Mouse (Mus musculus): ENCODE results near the gene Tceal8. TPM values are rescaled to one million over a fixed set of nuclear protein-coding genes. Genes with fewer than 3 reads are reported as not detected.
A peak's percentile ranks its signal among the peaks of the same experiment; 100 is the strongest.
"Not testable (repeated sequence)": the region's sequence is repeated elsewhere in the genome, so short reads cannot be mapped to it uniquely, and the experiment has no call there.

The Tceal8 gene
- polyA plus RNA-seq (2014; fragmentation: Nextera tagmentation; extraction: Ambion mirVana): 216 and 224 TPM in 2 replicates

DNA sequence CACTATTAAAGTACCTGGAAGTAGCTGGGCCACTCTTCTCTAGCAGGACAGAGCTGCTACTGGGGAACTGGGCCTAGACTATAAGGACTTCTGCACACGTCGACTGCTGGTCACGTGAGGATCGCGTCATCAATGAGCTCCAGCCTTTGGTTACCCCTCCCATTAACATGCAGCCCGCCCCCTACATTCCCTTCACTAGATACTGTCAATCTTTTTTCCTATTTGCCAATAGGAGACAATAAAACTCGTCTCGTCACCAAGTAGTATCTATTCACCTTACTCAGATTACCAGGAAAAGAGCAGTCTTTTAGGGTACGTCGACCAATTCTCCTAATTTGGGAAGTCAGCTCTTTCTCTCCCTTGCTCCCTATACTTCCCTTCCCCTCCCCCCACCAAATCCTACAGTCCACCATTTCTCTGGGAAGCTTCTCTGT is at the start of gene Tceal8:
Gene Tceal8 (minus strand): TSS at position 225 of the 434 bp plus-strand sequence.
- peaks cover 7% of the 10 kb centered on the region for H3K27me3 ChIP-seq (replicated peaks; ENCODE audit: control insufficient read depth, insufficient read depth, low read length)
- peak; percentile 97 for DNase-seq (ENCODE audit: low spot score)
- H3K4me3 ChIP-seq (ENCODE audit: low read depth, low read length): peak within 1 kb of the TSS; percentile 55
- ATAC-seq (ENCODE audit: low read depth): peak; percentile 96
- H3K36me3 ChIP-seq (ENCODE audit: control insufficient read depth, insufficient read depth, low read length): 0 out of 2 replicates have a peak, but pooled peaks cover 4% of the 10 kb centered on the region
- H3K9me3 ChIP-seq (ENCODE audit: control insufficient read depth, low read length): no peaks in the 10 kb centered on the region
- H3K9ac ChIP-seq (ENCODE audit: low read depth, low read length): peak within 1 kb of the TSS; percentile 77
- peak within 1 kb of the TSS; percentile 55 for H3K4me2 ChIP-seq (ENCODE audit: low read depth, low read length)
- H3K4me1 ChIP-seq (ENCODE audit: control insufficient read depth, insufficient read depth, low read length): no peaks in the 10 kb centered on the region
- 12% methylated on average over 10 of the region's 10 CpGs for WGBS
- H3K27ac ChIP-seq (replicated peaks; ENCODE audit: low read depth, low read length): peak within 1 kb of the TSS; percentile 91

DNA sequence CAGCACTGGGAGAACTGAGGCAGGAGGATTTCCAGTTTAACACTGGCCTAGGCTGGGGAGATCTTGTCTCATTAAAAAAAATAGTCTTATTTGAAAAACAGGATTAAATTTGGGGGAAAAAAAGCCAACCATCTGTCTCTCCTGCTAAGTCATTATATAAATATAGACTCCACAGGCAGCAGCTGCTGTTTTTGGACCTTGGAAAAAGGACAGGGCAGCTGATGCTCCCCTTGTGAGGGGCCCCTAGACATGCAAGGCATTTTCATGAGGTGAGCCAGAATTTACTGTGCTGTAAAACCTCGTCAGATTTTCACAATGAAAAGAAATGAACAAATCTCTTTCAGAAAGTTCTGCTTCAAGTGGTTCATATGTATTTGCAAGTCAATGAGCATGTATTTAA is 44.2 kb upstream of the Tceal8 start:
- 52% methylated on average over 1 of the region's 1 CpGs for WGBS
- peak; percentile 46 for DNase-seq (ENCODE audit: low spot score)

DNA sequence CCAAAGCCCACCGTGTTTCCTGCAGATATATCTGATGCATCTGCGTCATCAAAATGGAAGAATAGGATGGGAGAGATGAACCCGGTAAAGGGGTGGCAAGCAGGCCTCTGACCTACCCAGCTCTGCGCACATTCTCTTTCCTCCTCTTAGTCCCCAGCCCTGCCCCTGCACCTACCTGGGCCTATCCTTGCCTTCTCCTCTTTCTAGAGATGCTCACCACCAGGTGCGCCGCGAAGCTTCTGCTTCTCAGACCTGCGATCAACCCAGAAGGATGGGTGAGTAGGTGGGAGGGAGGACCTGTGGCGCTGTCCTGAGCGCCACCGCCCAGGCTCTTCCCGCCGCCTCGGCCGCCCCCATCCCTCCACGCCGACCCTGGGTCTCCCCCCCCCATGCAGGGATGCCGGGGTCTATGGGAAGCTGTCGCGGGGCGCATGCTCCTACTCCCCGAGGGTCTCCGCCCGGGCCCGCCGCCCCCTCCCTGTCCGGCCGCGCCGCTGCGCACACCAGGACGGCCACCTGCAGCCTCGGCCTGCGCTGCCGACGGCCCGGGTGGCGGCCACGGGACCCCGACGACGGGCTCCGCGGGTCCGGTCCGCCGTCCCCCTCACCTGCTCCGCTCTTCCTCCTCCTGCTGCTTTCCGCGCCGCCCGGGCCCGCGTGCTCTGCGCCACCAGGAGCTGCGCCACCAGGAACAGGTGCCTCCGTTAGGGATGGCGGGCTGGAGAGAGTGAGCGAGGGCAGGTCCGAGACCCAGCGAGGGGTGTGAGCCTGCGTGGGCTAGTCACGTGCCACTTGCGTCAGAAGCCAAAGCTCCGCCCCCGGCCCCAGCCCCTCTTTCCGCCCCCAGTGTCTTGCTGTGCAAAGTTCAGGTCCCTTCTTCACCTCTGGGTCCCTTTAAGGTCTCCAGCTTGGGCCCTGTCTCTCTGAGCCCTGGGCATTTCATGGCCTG is 42.9 kb upstream of the Tceal8 start, which contains the start of the genes Tceal7 and Bex1:
Gene Tceal7 (plus strand): TSS at position 51 of the 949 bp plus-strand sequence.
Gene Bex1 (minus strand): TSS at position 785 of the 949 bp plus-strand sequence.
- peak; percentile 93 for ATAC-seq (ENCODE audit: low read depth)
- 35% methylated on average over 6 of the region's 67 CpGs for WGBS

More for the DNA sequence above, 44.2 kb upstream of the Tceal8 start:
- no peaks in the 10 kb centered on the region for H3K9me3 ChIP-seq (ENCODE audit: control insufficient read depth, low read length)
- no peaks in the 10 kb centered on the region for H3K27me3 ChIP-seq (replicated peaks; ENCODE audit: control insufficient read depth, insufficient read depth, low read length)
- ATAC-seq (ENCODE audit: low read depth): no peak
- H3K27ac ChIP-seq (replicated peaks; ENCODE audit: low read depth, low read length): no peak overlapping the region
- no peaks in the 10 kb centered on the region for H3K4me1 ChIP-seq (ENCODE audit: control insufficient read depth, insufficient read depth, low read length)
- no peak overlapping the region for H3K4me2 ChIP-seq (ENCODE audit: low read depth, low read length)
- H3K4me3 ChIP-seq (ENCODE audit: low read depth, low read length): no peak overlapping the region
- no peak overlapping the region for H3K9ac ChIP-seq (ENCODE audit: low read depth, low read length)
- no peaks in the 10 kb centered on the region for H3K36me3 ChIP-seq (ENCODE audit: control insufficient read depth, insufficient read depth, low read length)

DNA sequence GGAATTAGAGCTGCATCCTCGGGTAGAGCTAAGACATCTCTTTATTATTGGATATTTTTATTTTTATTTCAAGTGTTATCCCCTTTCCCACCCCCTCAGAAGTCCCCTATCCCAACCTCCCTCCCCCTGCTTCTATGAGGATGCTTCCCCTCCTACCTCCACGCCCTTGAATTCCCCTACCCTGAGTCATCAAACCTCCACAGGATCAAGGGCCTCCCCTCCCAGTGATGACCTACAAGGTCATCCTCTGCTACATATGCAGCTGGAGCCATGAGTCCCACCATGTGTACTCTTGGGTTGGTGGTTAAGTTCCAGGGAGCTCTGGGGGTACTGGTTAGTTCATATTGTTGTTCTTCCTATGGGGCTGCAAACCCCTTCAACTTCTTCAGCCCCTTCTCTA is 41.3 kb upstream of the Tceal8 start:
- no peaks in the 10 kb centered on the region for H3K9me3 ChIP-seq (ENCODE audit: control insufficient read depth, low read length)
- DNase-seq (ENCODE audit: low spot score) (no peak), ATAC-seq (ENCODE audit: low read depth) (no peak)
- H3K36me3 ChIP-seq (ENCODE audit: control insufficient read depth, insufficient read depth, low read length): no peaks in the 10 kb centered on the region
- 61% methylated on average over 2 of the region's 2 CpGs for WGBS
- H3K9ac ChIP-seq (ENCODE audit: low read depth, low read length): no peak overlapping the region
- no peak overlapping the region for H3K4me3 ChIP-seq (ENCODE audit: low read depth, low read length)
- H3K4me2 ChIP-seq (ENCODE audit: low read depth, low read length): no peak overlapping the region
- H3K27ac ChIP-seq (replicated peaks; ENCODE audit: low read depth, low read length): no peak overlapping the region
- no peaks in the 10 kb centered on the region for H3K4me1 ChIP-seq (ENCODE audit: control insufficient read depth, insufficient read depth, low read length)
- no peaks in the 10 kb centered on the region for H3K27me3 ChIP-seq (replicated peaks; ENCODE audit: control insufficient read depth, insufficient read depth, low read length)

More for the DNA sequence above, 42.9 kb upstream of the Tceal8 start, which contains the start of the genes Tceal7 and Bex1:
- H3K9me3 ChIP-seq (ENCODE audit: control insufficient read depth, low read length); H3K36me3 ChIP-seq (ENCODE audit: control insufficient read depth, insufficient read depth, low read length); H3K27ac ChIP-seq (replicated peaks; ENCODE audit: low read depth, low read length); DNase-seq (ENCODE audit: low spot score); H3K4me1 ChIP-seq (ENCODE audit: control insufficient read depth, insufficient read depth, low read length); H3K27me3 ChIP-seq (replicated peaks; ENCODE audit: control insufficient read depth, insufficient read depth, low read length): not testable (repeated sequence)
- peak within 1 kb of the TSS; percentile 30 for H3K4me3 ChIP-seq (ENCODE audit: low read depth, low read length)
- peak within 1 kb of the TSS; percentile 46 for H3K4me2 ChIP-seq (ENCODE audit: low read depth, low read length)
- H3K9ac ChIP-seq (ENCODE audit: low read depth, low read length): 0 out of 2 replicates have a peak within 1 kb of the TSS, but pooled peaks have one; percentile 1

DNA sequence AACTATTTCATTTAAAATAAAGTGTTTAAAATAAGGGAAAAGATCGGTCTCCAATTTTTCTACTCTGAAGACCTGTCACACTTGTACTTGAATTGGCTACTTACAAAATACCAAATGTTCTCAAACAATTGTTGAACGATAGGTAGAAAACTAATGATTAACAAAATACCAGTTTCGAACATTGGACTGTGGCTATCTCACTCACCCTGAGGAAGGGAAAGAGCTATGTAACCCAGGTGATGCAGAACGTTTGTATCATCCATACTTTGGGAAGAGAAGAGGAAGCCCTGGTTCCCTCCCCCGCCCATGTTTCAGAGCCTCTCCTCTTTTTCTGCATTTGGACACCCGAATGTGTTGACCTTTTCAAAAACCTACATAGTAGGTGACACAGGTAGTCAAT is 32.3 kb upstream of the Tceal8 start:
- Histone ChIP-seq H3K27me3 (replicated peaks; ENCODE audit: control insufficient read depth, insufficient read depth, low read length) (no peaks in the 10 kb centered on the region; the same call in none of the 2 replicates), H3K36me3 (ENCODE audit: control insufficient read depth, insufficient read depth, low read length) (no peaks in the 10 kb centered on the region), H3K4me1 (ENCODE audit: control insufficient read depth, insufficient read depth, low read length) (no peaks in the 10 kb centered on the region), H3K9ac (ENCODE audit: low read depth, low read length) (no peak overlapping the region), H3K9me3 (ENCODE audit: control insufficient read depth, low read length) (no peaks in the 10 kb centered on the region), H3K4me2 (ENCODE audit: low read depth, low read length) (no peak overlapping the region), H3K4me3 (ENCODE audit: low read depth, low read length) (no peak overlapping the region), H3K27ac (replicated peaks; ENCODE audit: low read depth, low read length) (no peak overlapping the region)
- WGBS: 78% methylated on average over 6 of the region's 6 CpGs
- no peak for ATAC-seq (ENCODE audit: low read depth)
- DNase-seq (ENCODE audit: low spot score): no peak

DNA sequence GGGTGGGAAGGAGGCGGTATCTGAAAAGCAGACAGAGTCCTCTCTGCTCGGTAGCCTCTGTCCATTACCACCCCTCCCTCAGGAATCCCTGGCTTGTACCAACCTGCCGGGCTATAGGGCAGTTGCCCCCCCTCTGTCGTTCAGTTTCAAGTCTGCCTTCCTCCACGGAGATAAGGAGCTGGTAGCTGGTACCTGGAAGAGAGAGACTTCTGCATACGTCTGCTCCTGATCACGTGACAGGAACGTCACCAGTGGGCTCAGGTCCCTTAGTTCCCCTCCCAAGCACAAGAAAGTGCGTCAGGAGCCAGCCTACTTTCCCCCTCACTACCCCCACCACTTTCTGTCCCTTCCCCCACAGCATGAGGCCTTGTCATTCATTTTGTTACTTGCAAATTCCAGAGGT is 31.5 kb upstream of the Tceal8 start, which contains the start of gene Tceal5:
Gene Tceal5 (minus strand): TSS at position 213 of the 403 bp plus-strand sequence.
- H3K9ac ChIP-seq (ENCODE audit: low read depth, low read length): peak within 1 kb of the TSS; percentile 46
- DNase-seq (ENCODE audit: low spot score) (peak; percentile 73), ATAC-seq (ENCODE audit: low read depth) (peak; percentile 78)
- H3K9me3 ChIP-seq (ENCODE audit: control insufficient read depth, low read length): no peaks in the 10 kb centered on the region
- H3K36me3 ChIP-seq (ENCODE audit: control insufficient read depth, insufficient read depth, low read length): no peaks in the 10 kb centered on the region
- 0 out of 2 replicates have a peak within 1 kb of the TSS, but pooled peaks have one; percentile 28 for H3K27ac ChIP-seq (replicated peaks; ENCODE audit: low read depth, low read length)
- H3K27me3 ChIP-seq (replicated peaks; ENCODE audit: control insufficient read depth, insufficient read depth, low read length): no peaks in the 10 kb centered on the region; the same call in none of the 2 replicates
- peak within 1 kb of the TSS; percentile 62 for H3K4me2 ChIP-seq (ENCODE audit: low read depth, low read length)
- 40% methylated on average over 9 of the region's 9 CpGs for WGBS
- H3K4me3 ChIP-seq (ENCODE audit: low read depth, low read length): peak within 1 kb of the TSS; percentile 44
- H3K4me1 ChIP-seq (ENCODE audit: control insufficient read depth, insufficient read depth, low read length): no peaks in the 10 kb centered on the region

DNA sequence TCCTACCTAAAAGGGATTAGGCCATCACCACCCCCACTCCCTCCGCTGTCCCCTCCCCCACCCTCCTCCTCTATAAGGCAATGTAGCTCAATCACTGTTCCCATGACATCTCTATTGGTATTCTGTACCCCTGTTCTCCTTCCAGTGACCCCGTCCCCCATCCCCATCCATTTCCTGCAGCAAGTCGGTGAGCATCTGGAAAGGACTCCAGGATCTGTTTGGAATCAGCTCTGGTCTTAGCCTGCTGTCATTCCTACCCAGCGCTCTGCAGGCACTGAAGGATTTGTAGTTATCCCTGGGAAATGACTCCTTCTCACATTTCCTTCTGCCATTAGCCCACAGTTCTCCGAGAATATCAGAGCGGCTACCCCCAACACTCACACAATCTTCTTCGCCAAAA is 31.1 kb upstream of the Tceal8 start:
- Histone ChIP-seq H3K9ac (ENCODE audit: low read depth, low read length) (peak overlapping the region; percentile 46; the same call in 1 of the 2 replicates), H3K4me3 (ENCODE audit: low read depth, low read length) (peak overlapping the region; percentile 44), H3K4me2 (ENCODE audit: low read depth, low read length) (peak overlapping the region; percentile 62), H3K4me1 (ENCODE audit: control insufficient read depth, insufficient read depth, low read length) (no peaks in the 10 kb centered on the region), H3K27ac (replicated peaks; ENCODE audit: low read depth, low read length) (0 out of 2 replicates have a peak overlapping the region, but pooled peaks have one; percentile 28), H3K36me3 (ENCODE audit: control insufficient read depth, insufficient read depth, low read length) (no peaks in the 10 kb centered on the region), H3K9me3 (ENCODE audit: control insufficient read depth, low read length) (no peaks in the 10 kb centered on the region), H3K27me3 (replicated peaks; ENCODE audit: control insufficient read depth, insufficient read depth, low read length) (no peaks in the 10 kb centered on the region; the same call in none of the 2 replicates)
- WGBS: 32% methylated on average over 7 of the region's 7 CpGs
- DNase-seq (ENCODE audit: low spot score) (no peak), ATAC-seq (ENCODE audit: low read depth) (no peak)

DNA sequence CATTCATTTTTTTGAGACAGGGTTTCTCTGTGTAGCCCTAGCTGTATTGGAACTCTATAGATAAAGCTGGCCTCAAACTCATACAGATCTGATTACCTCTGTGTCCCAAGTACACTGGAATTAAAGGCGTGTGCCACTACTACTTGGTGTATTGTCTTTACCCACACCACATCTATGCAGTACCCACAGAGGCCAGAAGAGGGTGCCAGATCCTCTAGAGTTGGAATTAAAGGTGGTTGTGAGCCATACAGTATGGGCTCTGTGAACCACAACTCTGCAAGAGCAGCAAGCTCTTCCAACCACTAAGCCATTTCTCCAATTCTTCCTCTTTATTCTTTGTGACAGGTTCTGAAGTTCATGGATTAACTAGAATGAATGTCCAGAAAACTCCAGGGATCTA is 24.7 kb upstream of the Tceal8 start:
- H3K9me3 ChIP-seq (ENCODE audit: control insufficient read depth, low read length): no peaks in the 10 kb centered on the region
- WGBS: 45% methylated on average over 1 of the region's 1 CpGs
- no peak overlapping the region for H3K9ac ChIP-seq (ENCODE audit: low read depth, low read length)
- no peak overlapping the region for H3K4me2 ChIP-seq (ENCODE audit: low read depth, low read length)
- ATAC-seq (ENCODE audit: low read depth) (no peak), DNase-seq (ENCODE audit: low spot score) (no peak)
- H3K27me3 ChIP-seq (replicated peaks; ENCODE audit: control insufficient read depth, insufficient read depth, low read length): no peaks in the 10 kb centered on the region; the same call in 1 of the 2 replicates
- no peak overlapping the region for H3K4me3 ChIP-seq (ENCODE audit: low read depth, low read length)
- H3K27ac ChIP-seq (replicated peaks; ENCODE audit: low read depth, low read length): no peak overlapping the region
- no peaks in the 10 kb centered on the region for H3K36me3 ChIP-seq (ENCODE audit: control insufficient read depth, insufficient read depth, low read length)
- no peaks in the 10 kb centered on the region for H3K4me1 ChIP-seq (ENCODE audit: control insufficient read depth, insufficient read depth, low read length)

Data from embryonic facial prominence, embryonic 14.5 days (tissue).